Mouse (Mus musculus) spleen, adult 18-20 months (tissue): ENCODE data around the gene Odc1.

Experiments used
- DNase-seq, 2 experiments: peaks; one replicate each; pipeline ENCODE4 v3.0.0; 2022; ENCODE audit warnings: mixed read lengths in 2 of 2

The Odc1 gene

DNA sequence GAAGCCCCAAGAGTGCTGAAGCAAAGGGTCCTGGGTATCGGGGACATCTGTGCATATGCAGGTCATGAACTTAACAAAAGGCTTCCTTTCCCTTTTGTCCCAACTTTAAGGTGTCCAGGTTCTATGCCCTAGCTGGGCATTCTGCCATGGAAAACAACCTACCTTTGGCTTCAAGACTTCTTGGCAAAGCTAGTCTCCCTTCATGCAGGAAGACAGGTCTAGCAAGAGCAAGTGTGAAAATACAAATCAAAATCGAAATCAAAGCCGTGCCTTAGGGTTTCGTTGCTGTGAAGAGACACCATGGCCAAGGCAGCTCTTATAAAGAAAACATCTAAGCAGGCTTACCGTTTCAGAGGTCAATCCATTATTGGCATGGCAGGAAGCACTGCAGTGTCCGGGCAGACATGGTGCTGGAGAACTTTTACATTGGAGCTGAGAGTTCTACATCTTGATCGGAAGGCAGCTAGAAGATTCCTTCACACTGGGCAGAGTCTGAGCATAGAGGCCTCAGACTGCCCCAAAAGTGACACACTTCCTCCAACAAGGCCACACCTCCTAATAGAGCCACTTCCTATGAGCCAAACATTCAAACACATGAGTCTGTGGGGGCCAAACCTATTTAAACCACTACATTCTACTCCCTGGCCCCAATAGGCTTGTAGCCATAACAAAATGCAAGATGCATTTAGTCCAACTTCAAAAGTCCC, 44.5 kb downstream of the Odc1 start:
- no peak for DNase-seq

DNA sequence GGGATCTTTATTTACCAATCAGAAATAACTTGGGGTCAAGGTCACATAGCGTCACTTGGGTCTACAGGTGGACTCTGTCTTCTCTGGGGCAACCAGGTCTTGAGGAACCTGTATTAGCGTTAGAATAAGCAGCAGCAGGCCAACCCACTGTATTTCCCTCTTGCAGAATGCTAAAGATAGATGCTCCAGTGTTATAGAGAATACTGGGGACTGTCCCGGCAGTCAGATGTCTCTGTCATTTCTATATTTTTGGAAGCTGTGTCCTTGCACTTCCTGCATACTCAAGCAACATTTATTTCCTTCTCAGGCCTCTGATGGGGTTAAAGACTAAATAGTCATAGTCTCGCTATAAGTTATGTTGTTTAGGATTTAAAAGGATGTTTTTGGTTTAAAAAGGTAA, 46.7 kb downstream of the Odc1 start:
- DNase-seq, result no peak

- DNase-seq, result no peak
Observed at GRCm38 (mm10) chr12:17593956-17594355, 49.4 kb downstream of the Odc1 start.

DNA sequence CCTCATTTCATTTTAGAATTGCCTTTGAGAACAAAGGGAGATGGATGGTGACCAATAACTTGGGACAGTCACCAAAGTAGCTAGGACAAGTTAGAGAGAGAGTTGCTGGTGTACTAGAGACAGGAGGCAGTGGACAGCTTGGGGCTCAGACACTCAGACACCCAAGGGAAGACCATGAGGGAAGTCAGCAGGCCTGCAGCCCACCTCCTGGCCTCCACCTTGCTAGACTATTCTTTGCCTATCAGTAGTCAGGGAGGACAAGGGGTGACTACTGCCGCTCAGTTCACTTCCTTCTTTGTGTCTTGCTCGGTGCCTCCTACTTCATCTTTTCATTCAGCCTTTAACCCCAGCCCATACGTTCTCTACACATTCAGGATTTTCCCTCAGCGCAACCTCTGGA, 50.1 kb downstream of the Odc1 start:
- no peak for DNase-seq

- DNase-seq, result no peak
Observed at GRCm38 (mm10) chr12:17595166-17595565, 50.6 kb downstream of the Odc1 start.
